Mouse (Mus musculus) hindbrain, embryonic 11.5 days (tissue): ENCODE measurements around the gene Rerg. TPM values are rescaled to one million over a fixed set of nuclear protein-coding genes. Genes with fewer than 3 reads are reported as not detected.

Experiments
- ATAC-seq: fragments of 200-750 bp; cut with Nextera tagmentation; 2 replicates; pipeline ENCODE4 v1.8.0; 2017; ENCODE audit warnings: mild to moderate bottlenecking, moderate TSS enrichment, moderate library complexity; ENCODE audit not compliant: low FRiP score
- DNase-seq: peaks from one replicate; pipeline ENCODE4 v3.0.0-alpha.2; 2015; ENCODE audit warnings: low spot score
- H3K27ac ChIP-seq: fragments of 300-500 bp; sonication (generic); 2 replicates; pipeline ENCODE4 v1.5.1; 2014; ENCODE audit warnings: mild to moderate bottlenecking, low read depth, low read length
- H3K27me3 ChIP-seq: fragments of 300-500 bp; sonication (generic); 2 replicates; pipeline ENCODE4 v1.6.1; 2014; ENCODE audit warnings: mild to moderate bottlenecking, low read length, moderate library complexity, mixed read lengths; ENCODE audit not compliant: control insufficient read depth, insufficient read depth
- H3K36me3 ChIP-seq: fragments of 300-500 bp; sonication (generic); 2 replicates; pipeline ENCODE4 v1.6.1; 2014; ENCODE audit warnings: mild to moderate bottlenecking, low read length, moderate library complexity, mixed read lengths; ENCODE audit not compliant: control insufficient read depth, insufficient read depth
- H3K4me1 ChIP-seq: fragments of 300-500 bp; sonication (generic); replicated peaks from 2 replicates; pipeline ENCODE4 v1.6.1; 2014; ENCODE audit warnings: low read length, mixed read lengths; ENCODE audit not compliant: control insufficient read depth, insufficient read depth
- H3K4me2 ChIP-seq: fragments of 300-500 bp; sonication (generic); replicated peaks from 2 replicates; pipeline ENCODE4 v1.6.1; 2014; ENCODE audit warnings: mild to moderate bottlenecking, low read depth, low read length
- H3K4me3 ChIP-seq: fragments of 300-500 bp; sonication (generic); 2 replicates; pipeline ENCODE4 v1.5.1; 2014; ENCODE audit warnings: low read depth, low read length
- H3K9ac ChIP-seq: fragments of 300-500 bp; sonication (generic); 2 replicates; pipeline ENCODE4 v1.6.1; 2014; ENCODE audit warnings: low read depth, low read length
- H3K9me3 ChIP-seq: fragments of 300-500 bp; sonication (generic); 2 replicates; pipeline ENCODE4 v1.6.1; 2016; ENCODE audit warnings: low read length; ENCODE audit not compliant: control insufficient read depth
- WGBS: fragments of 180-500 bp; shearing (Covaris S2); extraction: QIAGEN DNeasy Blood & Tissue Kit; methylation state at CpG from one replicate; pipeline ENCODE4 v1.1.7; 2014; 5-methylcytosine and 5-hydroxymethylcytosine counted together
- polyA plus RNA-seq: library from polyadenylated mRNA; unstranded; fragments of >200 nt; fragmentation: Nextera tagmentation; extraction: Ambion mirVana; gene quantifications from 2 replicates; pipeline ENCODE4 v1.2.1, GENCODE M21; 2014

Gene Rerg
- polyA plus RNA-seq, 1 experiment from 2014 or later = 1.9 TPM

DNA sequence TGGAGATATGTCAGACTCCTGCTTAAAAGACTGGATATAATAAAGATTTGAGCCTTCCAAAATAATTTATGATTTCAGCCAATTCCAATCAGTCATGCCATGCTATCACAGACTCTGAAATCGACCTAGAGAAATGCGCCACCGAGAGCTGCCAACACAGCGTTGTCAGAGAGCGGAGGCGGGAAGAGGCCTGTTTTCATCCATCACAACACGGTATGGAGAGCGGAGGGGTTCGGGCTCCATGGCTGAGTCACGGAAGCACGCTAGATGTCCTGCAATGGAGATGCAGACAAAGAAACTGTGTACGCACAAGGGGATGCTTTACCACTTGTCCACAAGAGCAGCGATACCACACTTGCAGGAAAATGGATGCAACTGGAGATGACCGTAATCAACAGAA is 105.5 kb downstream of the Rerg start:
- WGBS = 89% methylated on average over 14 of the region's 14 CpGs
- Histone ChIP-seq H3K4me1 (no peaks in the 10 kb centered on the region), H3K27ac (no peak overlapping the region), H3K27me3 (no peaks in the 10 kb centered on the region), H3K9me3 (no peaks in the 10 kb centered on the region), H3K36me3 (no peaks in the 10 kb centered on the region), H3K4me2 (no peak overlapping the region), H3K9ac (no peak overlapping the region), H3K4me3 (no peak overlapping the region)
- ATAC-seq (no peak), DNase-seq (no peak)

GRCm38 (mm10) chr6:137063239-137063940 is 106.9 kb downstream of the Rerg start:
- H3K27ac ChIP-seq = no peak overlapping the region
- no peaks in the 10 kb centered on the region for H3K9me3 ChIP-seq
- WGBS = 72% methylated on average over 10 of the region's 10 CpGs
- no peak overlapping the region for H3K4me3 ChIP-seq
- no peaks in the 10 kb centered on the region for H3K36me3 ChIP-seq
- no peaks in the 10 kb centered on the region for H3K27me3 ChIP-seq
- H3K9ac ChIP-seq = no peak overlapping the region
- no peak overlapping the region for H3K4me2 ChIP-seq
- ATAC-seq (peak; percentile 70; the same call in 1 of the 2 replicates), DNase-seq (no peak)
- H3K4me1 ChIP-seq = no peaks in the 10 kb centered on the region

DNA sequence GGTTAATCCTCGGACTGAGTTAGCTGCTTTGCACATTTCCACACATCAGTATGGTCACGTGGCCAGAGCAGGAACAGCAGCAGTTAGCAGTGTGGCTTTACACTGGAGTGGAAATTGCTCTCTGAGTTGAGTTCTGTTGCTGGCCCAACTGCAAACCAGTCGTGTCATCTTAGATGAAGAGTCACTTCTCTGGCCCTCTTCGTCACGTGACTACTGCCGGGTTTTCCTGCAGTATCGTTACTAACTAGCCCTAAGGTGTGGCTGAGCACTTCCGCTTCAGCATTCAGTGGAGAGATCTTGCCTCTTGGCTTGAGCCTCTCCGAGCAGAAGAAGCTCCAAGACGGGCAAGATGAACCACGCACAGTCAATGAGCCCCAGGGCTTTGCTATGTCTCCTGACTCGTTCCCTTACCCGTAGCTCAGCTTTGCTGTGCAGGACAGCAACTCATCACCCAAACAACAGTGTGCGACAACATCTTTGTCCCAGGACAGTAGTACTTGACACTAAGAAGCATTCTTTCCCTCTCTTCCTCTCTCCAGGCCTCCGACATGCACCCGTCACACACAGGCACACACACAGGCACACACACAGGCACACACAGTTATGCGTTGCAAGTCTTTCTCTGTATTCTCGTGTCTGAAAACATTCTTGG is 108.3 kb downstream of the Rerg start:
- no peak for ATAC-seq
- Histone ChIP-seq H3K36me3 (no peaks in the 10 kb centered on the region), H3K27me3 (no peaks in the 10 kb centered on the region), H3K4me2 (no peak overlapping the region), H3K9ac (no peak overlapping the region), H3K27ac (no peak overlapping the region), H3K4me1 (no peaks in the 10 kb centered on the region), H3K9me3 (no peaks in the 10 kb centered on the region), H3K4me3 (no peak overlapping the region)
- DNase-seq = no peak
- 91% methylated on average over 18 of the region's 18 CpGs for WGBS

GRCm38 (mm10) chr6:137060595-137060994 is 109.7 kb downstream of the Rerg start:
- 46% methylated on average over 5 of the region's 5 CpGs for WGBS
- Histone ChIP-seq H3K36me3 (no peaks in the 10 kb centered on the region), H3K4me3 (no peak overlapping the region), H3K4me1 (no peaks in the 10 kb centered on the region), H3K27me3 (no peaks in the 10 kb centered on the region), H3K27ac (no peak overlapping the region), H3K4me2 (no peak overlapping the region), H3K9me3 (no peaks in the 10 kb centered on the region), H3K9ac (no peak overlapping the region)
- ATAC-seq = peak; percentile 57; the same call in 1 of the 2 replicates
- DNase-seq = peak; percentile 20

GRCm38 (mm10) chr6:137058257-137058656 is 112.0 kb downstream of the Rerg start:
- H3K36me3 ChIP-seq = no peaks in the 10 kb centered on the region
- H3K9ac ChIP-seq = no peak overlapping the region
- H3K9me3 ChIP-seq = no peaks in the 10 kb centered on the region
- no peak overlapping the region for H3K4me2 ChIP-seq
- H3K4me3 ChIP-seq = no peak overlapping the region
- H3K4me1 ChIP-seq = no peaks in the 10 kb centered on the region
- H3K27ac ChIP-seq = no peak overlapping the region
- ATAC-seq (no peak), DNase-seq (no peak)
- WGBS = 91% methylated on average over 2 of the region's 2 CpGs
- H3K27me3 ChIP-seq = no peaks in the 10 kb centered on the region

DNA sequence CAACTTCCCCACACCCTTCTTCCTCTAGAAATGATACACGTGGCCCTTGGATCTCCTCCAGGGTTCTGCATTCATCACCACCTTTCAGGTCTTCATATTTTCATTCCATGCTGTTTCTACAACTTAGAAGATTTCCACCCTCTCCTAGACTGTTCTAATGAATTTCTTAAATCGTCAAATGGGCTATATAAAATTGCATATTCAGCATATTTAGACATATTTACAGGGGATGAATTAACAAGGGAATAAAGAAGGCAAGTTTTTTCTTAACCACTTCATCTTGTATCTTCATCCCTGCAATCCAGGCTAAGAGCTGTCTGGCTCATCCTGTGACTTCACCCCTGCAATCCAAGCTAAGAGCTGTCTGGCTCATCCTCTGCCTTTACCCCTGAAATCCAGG is 116.2 kb downstream of the Rerg start:
- Histone ChIP-seq H3K9ac (no peak overlapping the region), H3K36me3 (no peaks in the 10 kb centered on the region), H3K27ac (no peak overlapping the region), H3K9me3 (0 out of 2 replicates have a peak, but pooled peaks cover 4% of the 10 kb centered on the region), H3K4me1 (no peaks in the 10 kb centered on the region), H3K4me3 (no peak overlapping the region), H3K27me3 (no peaks in the 10 kb centered on the region), H3K4me2 (no peak overlapping the region)
- DNase-seq = no peak
- 86% methylated on average over 2 of the region's 2 CpGs for WGBS
- no peak for ATAC-seq

DNA sequence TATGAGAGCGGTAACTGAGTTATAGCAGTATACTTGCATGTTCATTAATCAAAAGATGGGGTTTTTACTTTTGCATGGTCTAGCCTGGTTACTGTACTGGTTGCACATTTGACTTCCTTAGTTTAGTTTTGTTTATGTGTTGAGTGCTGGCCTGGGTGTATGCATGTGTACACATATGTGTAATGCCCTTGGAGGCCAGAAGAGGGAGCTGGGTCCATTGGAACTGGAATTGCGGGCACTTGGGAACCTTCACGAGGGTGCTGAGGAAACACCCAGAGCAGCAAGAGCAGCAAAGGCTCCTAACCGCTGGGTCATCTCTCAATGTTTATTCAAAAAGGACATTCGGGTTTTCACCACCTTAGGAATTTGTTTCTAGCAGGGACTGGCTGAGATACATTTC is 116.8 kb downstream of the Rerg start:
- no peak overlapping the region for H3K27ac ChIP-seq
- 0 out of 2 replicates have a peak, but pooled peaks cover 4% of the 10 kb centered on the region for H3K9me3 ChIP-seq
- no peak overlapping the region for H3K4me3 ChIP-seq
- H3K4me2 ChIP-seq = no peak overlapping the region
- no peak overlapping the region for H3K9ac ChIP-seq
- no peak for ATAC-seq
- no peaks in the 10 kb centered on the region for H3K36me3 ChIP-seq
- 79% methylated on average over 5 of the region's 5 CpGs for WGBS
- no peak for DNase-seq
- H3K4me1 ChIP-seq = no peaks in the 10 kb centered on the region
- no peaks in the 10 kb centered on the region for H3K27me3 ChIP-seq

GRCm38 (mm10) chr6:137053006-137053405 is 117.3 kb downstream of the Rerg start:
- Histone ChIP-seq H3K9ac (no peak overlapping the region), H3K9me3 (0 out of 2 replicates have a peak, but pooled peaks cover 4% of the 10 kb centered on the region), H3K36me3 (no peaks in the 10 kb centered on the region), H3K4me2 (no peak overlapping the region), H3K4me1 (no peaks in the 10 kb centered on the region), H3K27ac (no peak overlapping the region), H3K4me3 (no peak overlapping the region), H3K27me3 (no peaks in the 10 kb centered on the region)
- WGBS = 92% methylated on average over 9 of the region's 9 CpGs
- no peak for DNase-seq
- ATAC-seq = no peak

GRCm38 (mm10) chr6:137047036-137047435 is 123.3 kb downstream of the Rerg start:
- Histone ChIP-seq H3K4me3 (no peak overlapping the region), H3K4me1 (no peaks in the 10 kb centered on the region), H3K36me3 (no peaks in the 10 kb centered on the region), H3K9ac (no peak overlapping the region), H3K9me3 (0 out of 2 replicates have a peak, but pooled peaks cover 4% of the 10 kb centered on the region), H3K4me2 (no peak overlapping the region), H3K27ac (no peak overlapping the region), H3K27me3 (no peaks in the 10 kb centered on the region)
- WGBS = 92% methylated on average over 11 of the region's 11 CpGs
- DNase-seq (no peak), ATAC-seq (no peak)
